Mouse (Mus musculus) liver, adult 2 months (tissue): ENCODE measurements around the gene Kalrn. TPM values are rescaled to one million over a fixed set of nuclear protein-coding genes. Genes with fewer than 3 reads are reported as not detected.
A peak's percentile ranks its signal among the peaks of the same experiment; 100 is the strongest.
"Not testable (repeated sequence)": the region's sequence is repeated elsewhere in the genome, so short reads cannot be mapped to it uniquely, and the experiment has no call there.

ENCODE experiments used
- DNase-seq: peaks from one replicate; pipeline ENCODE4 v3.0.0-alpha.2; 2011; ENCODE audit warnings: low read depth, low spot score; ENCODE audit errors: extremely low read depth
- H3K27ac ChIP-seq: fragments of 200-500 bp; replicated peaks from 2 replicates; pipeline ENCODE4 v1.5.1; 2012; ENCODE audit warnings: low read depth, mild to moderate bottlenecking, control low read depth, inconsistent platforms, low read length; ENCODE audit not compliant: insufficient read depth
- H3K27me3 ChIP-seq: fragments of 200-500 bp; 2 replicates; pipeline ENCODE4 v1.6.1; 2012; ENCODE audit warnings: mild to moderate bottlenecking, moderate library complexity, low read length, inconsistent platforms; ENCODE audit not compliant: control insufficient read depth, insufficient read depth
- H3K36me3 ChIP-seq: fragments of 200-500 bp; 2 replicates; pipeline ENCODE4 v1.6.1; 2012; ENCODE audit warnings: low read length, inconsistent platforms; ENCODE audit not compliant: control insufficient read depth, insufficient read depth
- H3K4me1 ChIP-seq: fragments of 200-500 bp; 2 replicates; pipeline ENCODE4 v1.6.1; 2011; ENCODE audit warnings: low read length; ENCODE audit not compliant: control insufficient read depth, insufficient read depth
- H3K4me3 ChIP-seq: fragments of 200-500 bp; 2 replicates; pipeline ENCODE4 v1.5.1; 2011; ENCODE audit warnings: low read depth, mild to moderate bottlenecking, control low read depth, low read length, moderate library complexity; ENCODE audit not compliant: insufficient read depth
- H3K79me2 ChIP-seq: fragments of 200-500 bp; 2 replicates; pipeline ENCODE4 v1.6.1; 2012; ENCODE audit warnings: inconsistent platforms, mild to moderate bottlenecking, low read length, moderate library complexity; ENCODE audit not compliant: control insufficient read depth, insufficient read depth
- H3K9ac ChIP-seq: fragments of 200-500 bp; 2 replicates; pipeline ENCODE4 v1.6.1; 2012; ENCODE audit warnings: low read depth, mild to moderate bottlenecking, control low read depth, inconsistent platforms, low read length
- CTCF ChIP-seq: fragments of 200-500 bp; IDR thresholded peaks from 2 replicates; pipeline ENCODE4 v1.5.1; 2011; ENCODE audit warnings: low read depth, low read length, control low read depth
- POLR2A ChIP-seq: fragments of 200-500 bp; IDR thresholded peaks from 2 replicates; pipeline ENCODE4 v1.6.1; 2011; ENCODE audit warnings: low read length, control low read depth; ENCODE audit not compliant: insufficient read depth; ENCODE audit errors: extremely low read depth
- WGBS: fragments of 180-500 bp; shearing (Covaris S2); methylation state at CpG from one replicate; pipeline ENCODE4 v1.1.7; 2018; 5-methylcytosine and 5-hydroxymethylcytosine counted together
- polyA plus RNA-seq: library from polyadenylated mRNA; depleted of rRNA; stranded (reverse); fragments of >200 nt; gene quantifications from 2 replicates; pipeline ENCODE4 v1.2.3, GENCODE M21; 2012
- total RNA-seq: library from RNA; depleted of rRNA; stranded (reverse); fragments of >200 nt; gene quantifications from 2 replicates; pipeline ENCODE4 v1.2.3, GENCODE M21; 2014

Kalrn gene
- total and polyA plus RNA-seq, 2 experiments: 14.0 to 34.8 TPM

- H3K36me3 ChIP-seq: no peaks in the 10 kb centered on the region
- TF ChIP-seq CTCF (no peak), POLR2A (no peak)
- 50% methylated on average over 3 of the region's 3 CpGs for WGBS
- no peak overlapping the region for H3K9ac ChIP-seq
- no peaks in the 10 kb centered on the region for H3K27me3 ChIP-seq
- peak overlapping the region; percentile 32 for H3K27ac ChIP-seq
- peaks cover 24% of the 10 kb centered on the region for H3K4me1 ChIP-seq
- H3K4me3 ChIP-seq: no peak overlapping the region
- peaks cover 26% of the 10 kb centered on the region for H3K79me2 ChIP-seq
- peak; percentile 91 for DNase-seq
These were observed 484.3 kb downstream of the Kalrn start for GRCm38 (mm10) chr16:34089022-34089421.

GRCm38 (mm10) chr16:34088331-34088730 is 485.0 kb downstream of the Kalrn start:
- no peak for TF ChIP-seq CTCF
- no peak for TF ChIP-seq POLR2A
- WGBS: 69% methylated on average over 4 of the region's 4 CpGs

GRCm38 (mm10) chr16:34084135-34084920 is 489.0 kb downstream of the Kalrn start:
- 49% methylated on average over 10 of the region's 10 CpGs for WGBS
- DNase-seq: peak; percentile 54
- peaks cover 34% of the 10 kb centered on the region for H3K4me1 ChIP-seq

More at GRCm38 (mm10) chr16:34088331-34088730, 485.0 kb downstream of the Kalrn start:
- no peaks in the 10 kb centered on the region for H3K27me3 ChIP-seq
- peaks cover 25% of the 10 kb centered on the region for H3K4me1 ChIP-seq
- DNase-seq: no peak
- no peak overlapping the region for H3K4me3 ChIP-seq
- H3K36me3 ChIP-seq: no peaks in the 10 kb centered on the region
- H3K27ac ChIP-seq: no peak overlapping the region
- peaks cover 23% of the 10 kb centered on the region for H3K79me2 ChIP-seq
- H3K9ac ChIP-seq: no peak overlapping the region

GRCm38 (mm10) chr16:34082494-34083469 is 490.6 kb downstream of the Kalrn start:
- Histone ChIP-seq H3K27me3 (no peaks in the 10 kb centered on the region), H3K4me3 (no peak overlapping the region), H3K79me2 (peaks cover 14% of the 10 kb centered on the region), H3K36me3 (no peaks in the 10 kb centered on the region), H3K27ac (peak overlapping the region; percentile 70), H3K9ac (no peak overlapping the region), H3K4me1 (peaks cover 24% of the 10 kb centered on the region)
- WGBS: 61% methylated on average over 5 of the region's 5 CpGs
- TF ChIP-seq POLR2A (no peak), CTCF (peak; percentile 28; the same call in 1 of the 2 replicates)
- peak; percentile 94 for DNase-seq

More at GRCm38 (mm10) chr16:34084135-34084920, 489.0 kb downstream of the Kalrn start:
- Histone ChIP-seq H3K27ac (peak overlapping the region; percentile 70), H3K27me3 (no peaks in the 10 kb centered on the region), H3K9ac (no peak overlapping the region), H3K4me3 (no peak overlapping the region), H3K36me3 (no peaks in the 10 kb centered on the region), H3K79me2 (peaks cover 22% of the 10 kb centered on the region)
- TF ChIP-seq CTCF (no peak), POLR2A (no peak)

- Histone ChIP-seq H3K27me3 (no peaks in the 10 kb centered on the region), H3K9ac (no peak overlapping the region), H3K4me3 (no peak overlapping the region), H3K27ac (no peak overlapping the region), H3K4me1 (peaks cover 23% of the 10 kb centered on the region), H3K79me2 (peaks cover 10% of the 10 kb centered on the region; the same call in 1 of the 2 replicates), H3K36me3 (no peaks in the 10 kb centered on the region)
- DNase-seq: peak; percentile 59
- TF ChIP-seq CTCF (no peak), POLR2A (no peak)
- 67% methylated on average over 19 of the region's 19 CpGs for WGBS
These were observed 491.5 kb downstream of the Kalrn start for GRCm38 (mm10) chr16:34081683-34082438.

- not testable (repeated sequence) for H3K79me2 ChIP-seq, DNase-seq, H3K4me3 ChIP-seq, H3K36me3 ChIP-seq, H3K27me3 ChIP-seq, H3K27ac ChIP-seq, H3K9ac ChIP-seq
- peaks cover 21% of the 10 kb centered on the region for H3K4me1 ChIP-seq
These were observed 492.0 kb downstream of the Kalrn start for GRCm38 (mm10) chr16:34081314-34081682.
